Mouse (Mus musculus) kidney, adult 2 months (tissue): ENCODE data around the gene Zfp961. TPM values are rescaled to one million over a fixed set of nuclear protein-coding genes. Genes with fewer than 3 reads are reported as not detected.
"Not testable (repeated sequence)": the region's sequence is repeated elsewhere in the genome, so short reads cannot be mapped to it uniquely, and the experiment has no call there.

ENCODE experiments used
- DNase-seq: peaks from one replicate; pipeline ENCODE4 v3.0.0; 2021
- H3K27ac ChIP-seq: fragments of 200-500 bp; 2 replicates; pipeline ENCODE4 v1.5.1; 2012; ENCODE audit warnings: low read depth, low read length, control low read depth, inconsistent platforms; ENCODE audit not compliant: insufficient read depth
- H3K27me3 ChIP-seq: fragments of 200-500 bp; replicated peaks from 2 replicates; pipeline ENCODE4 v1.6.1; 2012; ENCODE audit warnings: mild to moderate bottlenecking, moderate library complexity, low read length, inconsistent platforms; ENCODE audit not compliant: control insufficient read depth, insufficient read depth
- H3K36me3 ChIP-seq: fragments of 200-500 bp; 2 replicates; pipeline ENCODE4 v1.6.1; 2012; ENCODE audit warnings: mild to moderate bottlenecking, moderate library complexity, low read length, inconsistent platforms; ENCODE audit not compliant: control insufficient read depth, insufficient read depth
- H3K4me1 ChIP-seq: fragments of 200-500 bp; 2 replicates; pipeline ENCODE4 v1.6.1; 2011; ENCODE audit warnings: low read length; ENCODE audit not compliant: control insufficient read depth, insufficient read depth
- H3K4me3 ChIP-seq: fragments of 200-500 bp; 2 replicates; pipeline ENCODE4 v1.5.1; 2011; ENCODE audit warnings: mild to moderate bottlenecking, low read depth, low read length, control low read depth; ENCODE audit not compliant: insufficient read depth
- CTCF ChIP-seq: fragments of 200-500 bp; conservative IDR thresholded peaks from 2 replicates; pipeline ENCODE4 v1.5.1; 2011; ENCODE audit warnings: low read depth, mild to moderate bottlenecking, control low read depth, low read length, moderate library complexity, mixed read lengths; ENCODE audit not compliant: insufficient read depth, insufficient read length
- POLR2A ChIP-seq: fragments of 200-500 bp; IDR thresholded peaks from one replicate; pipeline ENCODE4 v1.6.1; 2011; ENCODE audit warnings: low read depth, low read length, control low read depth
- WGBS: fragments of 180-500 bp; shearing (Covaris S2); methylation state at CpG from one replicate; pipeline ENCODE4 v1.1.7; 2018; 5-methylcytosine and 5-hydroxymethylcytosine counted together
- polyA plus RNA-seq: library from polyadenylated mRNA; depleted of rRNA; stranded (reverse); fragments of >200 nt; gene quantifications from 2 replicates; pipeline ENCODE4 v1.2.3, GENCODE M21; 2012; rRNA removed

Gene Zfp961
- polyA plus RNA-seq: 6.7 and 8.9 TPM in 2 replicates

GRCm38 (mm10) chr8:71950482-71951221, at the start of gene Zfp961:
Gene Zfp961, plus strand, starts transcription at chr8:71951038.
- 3% methylated on average over 34 of the region's 34 CpGs for WGBS
- peak within 1 kb of the TSS; percentile 83 for H3K4me3 ChIP-seq
- TF ChIP-seq CTCF (no peak), POLR2A (peak; percentile 63)
- H3K27ac ChIP-seq: peak within 1 kb of the TSS; percentile 69; the same call in 1 of the 2 replicates
- no peaks in the 10 kb centered on the region; the same call in 1 of the 2 replicates for H3K36me3 ChIP-seq
- no peaks in the 10 kb centered on the region for H3K27me3 ChIP-seq
- H3K4me1 ChIP-seq: peaks cover 4% of the 10 kb centered on the region
- DNase-seq: peak; percentile 100

GRCm38 (mm10) chr8:71903084-71903483, 47.8 kb upstream of the Zfp961 start:
- not testable (repeated sequence) for H3K4me3 ChIP-seq, H3K27me3 ChIP-seq, DNase-seq, H3K27ac ChIP-seq, H3K4me1 ChIP-seq, H3K36me3 ChIP-seq
- 49% methylated on average over 1 of the region's 1 CpGs for WGBS

- no peak for DNase-seq
- Histone ChIP-seq H3K36me3 (no peaks in the 10 kb centered on the region), H3K27ac (no peak overlapping the region), H3K4me3 (no peak overlapping the region), H3K27me3 (no peaks in the 10 kb centered on the region), H3K4me1 (no peaks in the 10 kb centered on the region; the same call in 1 of the 2 replicates)
- no peak for TF ChIP-seq CTCF
- WGBS: 93% methylated on average over 1 of the region's 1 CpGs
Measured at GRCm38 (mm10) chr8:71906809-71907208, 44.0 kb upstream of the Zfp961 start.

GRCm38 (mm10) chr8:71907798-71908257, 43.0 kb upstream of the Zfp961 start:
- H3K4me3 ChIP-seq: peak overlapping the region; percentile 75
- no peak for TF ChIP-seq POLR2A
- TF ChIP-seq CTCF: no peak
- no peak for DNase-seq
- no peaks in the 10 kb centered on the region for H3K36me3 ChIP-seq
- WGBS: 96% methylated on average over 5 of the region's 5 CpGs
- H3K4me1 ChIP-seq: no peaks in the 10 kb centered on the region; the same call in 1 of the 2 replicates
- peak overlapping the region; percentile 84 for H3K27ac ChIP-seq
- no peaks in the 10 kb centered on the region for H3K27me3 ChIP-seq

- DNase-seq: peak; percentile 95
- Histone ChIP-seq H3K4me1 (no peaks in the 10 kb centered on the region; the same call in 1 of the 2 replicates), H3K4me3 (peak within 1 kb of the TSS; percentile 75), H3K27ac (peak within 1 kb of the TSS; percentile 84), H3K27me3 (no peaks in the 10 kb centered on the region), H3K36me3 (no peaks in the 10 kb centered on the region)
- 7% methylated on average over 47 of the region's 47 CpGs for WGBS
- TF ChIP-seq CTCF (peak; percentile 64), POLR2A (peak; percentile 49)
Measured at GRCm38 (mm10) chr8:71908309-71909261, 42.3 kb upstream of the Zfp961 start, which contains the start of the genes Zfp882 and Zfp617. Gene Zfp882, plus strand, starts transcription at chr8:71908608. Gene Zfp617, plus strand, starts transcription at chr8:71908635.

- Histone ChIP-seq H3K27ac (no peak overlapping the region), H3K4me1 (no peaks in the 10 kb centered on the region; the same call in 1 of the 2 replicates), H3K27me3 (no peaks in the 10 kb centered on the region), H3K36me3 (peaks cover 1% of the 10 kb centered on the region; the same call in 1 of the 2 replicates), H3K4me3 (no peak overlapping the region)
- 88% methylated on average over 2 of the region's 2 CpGs for WGBS
- no peak for DNase-seq
- TF ChIP-seq CTCF (no peak), POLR2A (no peak)
Measured at GRCm38 (mm10) chr8:71912286-71912685, 38.6 kb upstream of the Zfp961 start.
